Mouse (Mus musculus) R1 (cell line): ENCODE measurements around the gene Camta1.
A peak's percentile ranks its signal among the peaks of the same experiment; 100 is the strongest.

Source experiments
- DNase-seq: peaks from one replicate; pipeline ENCODE4 v3.0.0-alpha.2; 2018; ENCODE audit warnings: low read depth, low spot score

Gene Camta1

DNA sequence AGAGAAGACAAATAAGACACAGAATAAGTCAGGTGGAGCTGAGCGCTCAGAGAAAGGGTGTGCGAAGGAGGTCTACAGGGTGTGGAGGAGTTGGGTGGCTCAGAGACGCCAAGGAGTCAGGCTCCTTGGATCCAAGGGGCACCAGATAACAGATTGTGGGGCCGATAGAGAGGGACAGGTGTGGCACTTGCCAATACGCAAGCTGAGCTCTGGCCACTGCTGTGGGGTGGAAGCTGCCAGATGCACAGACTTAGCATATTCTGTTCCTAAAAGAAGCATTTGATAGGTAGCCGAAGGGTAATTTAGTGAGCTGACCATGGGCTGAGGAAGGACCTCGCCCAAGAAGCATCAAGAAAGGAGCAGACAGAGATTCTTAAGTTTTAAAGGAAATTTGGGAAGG lies 177.1 kb downstream of the Camta1 start:
- no peak for DNase-seq

DNA sequence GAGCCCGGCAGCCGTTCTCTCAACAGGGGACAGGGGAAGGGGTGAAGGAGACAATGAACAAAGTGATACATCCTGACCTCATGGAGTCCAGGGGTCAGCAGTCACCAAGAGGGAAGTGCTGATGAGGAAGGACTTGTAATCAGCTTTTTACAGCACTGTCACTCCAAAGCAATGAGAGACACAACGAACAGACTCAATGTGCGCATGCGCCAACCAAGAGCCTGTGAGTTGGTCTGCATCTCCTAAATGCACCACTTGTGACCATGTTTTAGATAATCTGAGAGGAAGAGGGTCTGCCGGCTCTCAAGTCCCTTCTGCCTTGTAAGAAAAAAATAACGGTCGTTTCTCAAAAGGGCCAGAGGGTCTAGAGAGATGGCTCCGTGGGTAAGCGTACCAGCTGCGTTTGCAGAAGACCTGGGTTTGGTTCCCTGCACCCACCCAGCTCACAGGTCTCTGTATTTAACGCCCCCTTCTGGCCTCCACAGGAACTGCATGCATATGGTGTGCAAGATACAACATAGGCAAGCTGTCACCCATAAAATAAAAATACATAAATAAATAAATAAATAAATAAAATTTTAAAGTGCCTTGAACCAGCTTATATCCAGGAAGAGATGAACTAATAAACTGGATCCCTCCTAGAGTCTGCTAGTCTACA lies 178.7 kb downstream of the Camta1 start:
- DNase-seq: peak; percentile 76

DNA sequence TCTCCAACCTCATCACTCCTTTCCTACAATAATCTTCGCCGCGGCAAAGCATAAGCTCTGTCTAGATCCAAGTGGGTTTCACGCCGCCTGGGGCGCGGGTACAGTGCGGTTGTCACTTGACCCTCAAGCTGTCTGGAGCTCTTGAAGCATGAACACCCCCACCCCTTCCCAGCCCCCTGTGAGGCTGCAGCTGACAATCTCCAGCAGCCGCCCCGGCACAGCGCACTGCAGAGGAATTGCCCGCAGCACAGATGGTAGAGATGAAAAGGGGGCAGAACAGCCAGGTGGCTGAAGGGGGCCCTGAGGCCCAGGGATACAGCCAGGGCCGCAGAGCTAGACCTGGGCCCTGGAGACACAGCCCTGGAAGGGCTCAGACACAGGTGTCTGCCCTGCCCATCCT lies 189.2 kb downstream of the Camta1 start:
- DNase-seq: no peak

- no peak for DNase-seq
These were observed 195.2 kb downstream of the Camta1 start for GRCm38 (mm10) chr4:151666411-151666901.

DNA sequence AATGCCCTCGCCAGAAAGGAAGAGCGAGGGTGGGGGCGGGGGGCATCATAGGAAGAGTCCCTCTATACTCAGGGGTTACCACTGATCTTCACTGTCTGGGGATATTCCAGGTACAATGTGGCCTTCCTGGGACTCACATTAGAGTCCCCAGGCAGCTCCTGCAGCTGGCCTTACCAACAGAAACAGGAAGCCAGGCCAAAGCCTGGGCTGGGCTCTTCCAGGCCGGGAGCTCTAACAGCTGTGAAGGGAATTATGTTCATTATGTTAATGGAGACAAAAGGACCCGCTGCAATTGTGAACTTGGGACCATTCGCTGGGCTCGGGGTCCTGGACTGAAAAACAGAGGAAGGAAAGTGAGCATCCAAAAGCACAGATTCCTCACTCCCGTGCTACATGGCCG lies 200.2 kb downstream of the Camta1 start:
- no peak for DNase-seq

GRCm38 (mm10) chr4:151656427-151656826 lies 205.2 kb downstream of the Camta1 start:
- no peak for DNase-seq

GRCm38 (mm10) chr4:151655637-151656385 lies 205.9 kb downstream of the Camta1 start:
- peak; percentile 15 for DNase-seq

- DNase-seq: no peak
These were observed 206.4 kb downstream of the Camta1 start for GRCm38 (mm10) chr4:151655227-151655626.

GRCm38 (mm10) chr4:151642418-151642817 lies 219.3 kb downstream of the Camta1 start:
- DNase-seq: peak; percentile 70

GRCm38 (mm10) chr4:151640971-151641370 lies 220.7 kb downstream of the Camta1 start:
- DNase-seq: no peak

DNA sequence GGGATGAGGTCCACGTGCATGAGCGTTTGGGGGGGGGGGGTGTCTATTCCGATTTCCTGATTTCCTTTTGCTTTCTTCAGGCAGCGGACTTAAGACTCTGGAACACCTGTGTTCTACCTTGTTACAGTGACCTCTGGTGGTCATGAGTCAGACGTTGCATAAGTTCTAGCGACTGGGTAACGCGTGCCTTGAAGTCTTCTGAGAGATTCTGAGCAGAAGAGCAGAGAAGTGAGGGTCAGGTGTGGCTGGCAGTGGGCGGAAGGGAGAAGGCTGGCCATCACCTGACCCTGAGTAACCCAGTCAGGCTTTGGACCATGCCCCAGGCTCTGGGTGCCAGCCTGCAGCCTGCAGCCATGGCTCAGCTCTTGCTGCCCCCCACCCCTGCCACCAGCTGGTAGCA lies 222.7 kb downstream of the Camta1 start:
- peak; percentile 71 for DNase-seq

DNA sequence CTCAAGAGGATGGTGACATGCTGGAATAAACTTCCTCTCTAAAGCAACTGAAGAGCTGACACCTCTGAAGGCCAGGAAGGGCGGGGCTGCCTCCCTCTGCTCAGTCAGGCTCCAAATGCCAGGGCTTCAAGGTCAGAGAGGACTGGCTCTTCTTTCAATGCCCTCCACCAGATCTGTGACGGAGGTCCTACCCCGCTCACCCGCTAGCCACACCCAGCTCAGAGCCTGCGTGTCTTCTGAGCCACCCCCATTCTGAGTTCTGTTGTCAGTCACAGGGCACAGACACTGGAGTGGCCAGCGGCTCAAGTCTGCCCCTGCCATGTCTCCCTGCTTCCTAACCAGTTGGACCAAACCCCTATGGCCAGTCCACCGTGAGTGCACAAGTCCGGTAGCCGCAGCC lies 224.3 kb downstream of the Camta1 start:
- no peak for DNase-seq

DNA sequence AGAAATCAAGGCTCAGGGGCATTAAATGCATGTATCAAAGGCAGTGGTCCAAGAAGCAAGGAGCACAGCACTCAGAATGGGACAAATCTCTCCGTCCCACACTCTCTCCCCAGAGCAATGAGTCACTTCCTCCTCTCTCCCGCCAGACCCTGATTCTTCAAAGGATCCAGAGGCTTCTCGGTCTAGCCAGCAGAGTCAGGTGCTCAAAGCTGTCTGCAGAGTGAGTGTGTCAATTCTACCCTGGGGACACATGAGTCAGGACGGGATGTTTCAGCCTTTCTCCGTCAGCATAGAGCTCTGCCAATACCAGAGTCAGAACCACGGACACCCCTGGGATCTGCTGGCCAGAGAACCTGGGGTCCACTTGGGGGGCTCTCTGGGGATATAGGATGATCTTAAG lies 226.9 kb downstream of the Camta1 start:
- DNase-seq: no peak

DNA sequence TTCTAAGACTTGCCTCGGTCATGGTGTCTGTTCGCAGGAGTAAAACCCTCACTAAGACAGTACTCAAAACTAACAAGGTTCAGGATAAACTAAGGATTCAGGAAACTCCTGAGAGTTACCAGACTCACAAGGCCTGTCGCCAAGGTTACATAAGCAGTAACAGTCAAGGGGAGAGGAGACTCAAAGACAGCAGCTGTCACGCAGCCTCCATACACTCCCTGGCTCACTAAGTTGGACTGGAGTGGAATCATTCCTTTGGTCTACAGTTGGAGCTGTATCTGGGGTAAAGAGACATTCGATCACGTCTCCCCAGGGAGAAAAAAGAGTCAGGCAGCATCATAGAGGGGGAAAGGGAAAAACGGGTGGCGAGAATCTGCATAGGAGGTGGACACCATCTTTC lies 227.9 kb downstream of the Camta1 start:
- DNase-seq: no peak

GRCm38 (mm10) chr4:151632321-151632720 lies 229.4 kb downstream of the Camta1 start:
- no peak for DNase-seq

- DNase-seq: no peak
These were observed 231.0 kb downstream of the Camta1 start for GRCm38 (mm10) chr4:151630664-151631063.

GRCm38 (mm10) chr4:151630231-151630630 lies 231.4 kb downstream of the Camta1 start:
- peak; percentile 24 for DNase-seq

DNA sequence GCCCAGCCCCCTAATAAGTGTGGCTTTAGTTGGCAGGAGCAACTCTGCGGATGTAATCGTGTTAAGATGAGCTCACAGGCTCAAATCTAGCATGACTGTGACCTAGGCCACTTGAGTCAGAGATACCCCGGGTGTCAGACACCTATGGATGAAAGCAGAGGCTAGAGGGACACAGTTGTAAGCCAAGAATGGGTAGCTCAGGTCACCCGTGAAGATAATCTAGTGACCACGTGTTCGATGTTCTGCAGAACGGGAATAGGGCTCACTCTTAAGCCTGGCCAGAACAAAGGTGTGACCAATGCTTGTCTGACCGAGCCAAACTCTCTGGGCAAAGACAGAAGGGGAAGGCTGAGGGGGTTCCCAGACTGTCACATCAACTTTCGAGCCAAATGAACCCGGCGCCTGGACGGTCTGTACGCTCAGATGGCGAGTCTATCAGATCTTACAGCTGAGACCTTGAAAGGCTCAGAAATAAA lies 242.1 kb downstream of the Camta1 start:
- DNase-seq: no peak

- peak; percentile 55 for DNase-seq
These were observed 243.0 kb downstream of the Camta1 start for GRCm38 (mm10) chr4:151618420-151619310.

- no peak for DNase-seq
These were observed 250.1 kb downstream of the Camta1 start for GRCm38 (mm10) chr4:151611621-151612020.

DNA sequence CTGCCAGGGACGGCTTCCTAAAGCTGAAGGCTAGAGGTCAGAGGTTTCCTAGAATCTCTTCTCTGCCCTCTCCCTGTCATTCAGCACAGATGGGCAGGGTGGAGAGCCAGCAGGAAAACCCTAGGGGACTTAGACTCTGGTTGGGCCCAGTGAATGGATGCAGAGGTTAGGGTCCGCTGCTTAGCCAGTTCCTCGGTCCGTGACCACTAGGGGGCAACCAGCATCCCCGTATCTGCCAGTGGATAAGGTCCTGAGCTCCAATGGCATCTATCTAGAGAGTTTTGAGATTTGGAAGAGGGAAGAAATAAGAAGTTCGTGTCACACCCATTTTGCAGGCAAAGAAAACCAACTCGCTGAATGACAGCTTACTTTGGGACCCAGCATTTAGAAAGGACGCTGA lies 251.4 kb downstream of the Camta1 start:
- peak; percentile 46 for DNase-seq

DNA sequence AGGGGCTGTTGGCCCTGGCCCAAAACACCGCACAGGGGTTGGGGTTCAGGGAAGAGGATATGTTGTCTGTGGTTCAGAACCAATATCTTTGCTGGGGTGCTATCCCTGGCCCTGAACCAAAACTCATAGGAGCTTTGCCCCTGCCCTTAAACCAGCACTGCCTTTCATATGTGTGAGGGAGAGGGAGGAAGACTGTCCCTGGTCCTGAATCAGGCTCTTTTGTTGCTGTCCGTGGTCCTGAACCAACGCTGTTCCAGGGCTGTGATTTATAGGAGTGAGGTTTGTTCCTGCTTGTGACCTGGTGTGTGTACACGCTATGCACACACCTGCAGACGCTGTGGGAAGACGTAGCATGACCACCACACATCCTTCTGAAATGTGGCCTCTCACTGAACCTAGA lies 256.8 kb downstream of the Camta1 start:
- peak; percentile 82 for DNase-seq
